Mouse (Mus musculus): ENCODE results near the gene Amt. TPM values are rescaled to one million over a fixed set of nuclear protein-coding genes. Genes with fewer than 3 reads are reported as not detected.

Gene Amt
- total and polyA plus RNA-seq, 2 experiments from 2014 or later, result 30.2 to 30.9 TPM

- H3K4me2 ChIP-seq (ENCODE audit: low read depth, low read length, poor library complexity, severe bottlenecking), result peak overlapping the region; percentile 76
- H3K36me3 ChIP-seq (ENCODE audit: insufficient read depth, low read length), result no peaks in the 10 kb centered on the region
- DNase-seq (ENCODE audit: low spot score) (peak; percentile 2), ATAC-seq (ENCODE audit: low FRiP score) (no peak)
- peaks cover 11% of the 10 kb centered on the region for H3K4me1 ChIP-seq (ENCODE audit: insufficient read depth, low read length)
- 41% methylated on average over 11 of the region's 11 CpGs for WGBS
- peak overlapping the region; percentile 88 for H3K27ac ChIP-seq (ENCODE audit: low read depth, low read length)
- TF ChIP-seq CTCF (IDR thresholded peaks at IDR 0.05), result no peak
- no peaks in the 10 kb centered on the region for H3K27me3 ChIP-seq (ENCODE audit: insufficient read depth, low read length)
- peak overlapping the region; percentile 77 for H3K9ac ChIP-seq (replicated peaks; ENCODE audit: low read length, poor library complexity, severe bottlenecking)
- H3K9me3 ChIP-seq (ENCODE audit: low read length), result no peaks in the 10 kb centered on the region
- H3K4me3 ChIP-seq (ENCODE audit: low read depth, low read length), result peak overlapping the region; percentile 88
These were observed 34.1 kb upstream of the Amt start for GRCm38 (mm10) chr9:108262494-108263049.

GRCm38 (mm10) chr9:108263131-108263681 lies 33.4 kb upstream of the Amt start:
- H3K4me3 ChIP-seq (ENCODE audit: low read depth, low read length), result peak overlapping the region; percentile 88
- TF ChIP-seq CTCF (IDR thresholded peaks at IDR 0.05), result no peak
- no peaks in the 10 kb centered on the region for H3K36me3 ChIP-seq (ENCODE audit: insufficient read depth, low read length)
- peak overlapping the region; percentile 76 for H3K4me2 ChIP-seq (ENCODE audit: low read depth, low read length, poor library complexity, severe bottlenecking)
- H3K9me3 ChIP-seq (ENCODE audit: low read length), result no peaks in the 10 kb centered on the region
- peak overlapping the region; percentile 77 for H3K9ac ChIP-seq (replicated peaks; ENCODE audit: low read length, poor library complexity, severe bottlenecking)
- H3K27ac ChIP-seq (ENCODE audit: low read depth, low read length), result peak overlapping the region; percentile 88
- ATAC-seq (ENCODE audit: low FRiP score) (peak; percentile 59), DNase-seq (ENCODE audit: low spot score) (peak; percentile 38)
- H3K4me1 ChIP-seq (ENCODE audit: insufficient read depth, low read length), result peaks cover 11% of the 10 kb centered on the region
- H3K27me3 ChIP-seq (ENCODE audit: insufficient read depth, low read length), result no peaks in the 10 kb centered on the region
- under 1% methylated on average over 54 of the region's 62 CpGs for WGBS

- H3K4me1 ChIP-seq (ENCODE audit: insufficient read depth, low read length), result peaks cover 11% of the 10 kb centered on the region
- H3K9me3 ChIP-seq (ENCODE audit: low read length), result no peaks in the 10 kb centered on the region
- ATAC-seq (ENCODE audit: low FRiP score), result peak; percentile 99
- no peak for TF ChIP-seq CTCF (IDR thresholded peaks at IDR 0.05)
- H3K36me3 ChIP-seq (ENCODE audit: insufficient read depth, low read length), result no peaks in the 10 kb centered on the region
- peak within 1 kb of the TSS; percentile 76 for H3K4me2 ChIP-seq (ENCODE audit: low read depth, low read length, poor library complexity, severe bottlenecking)
- H3K9ac ChIP-seq (replicated peaks; ENCODE audit: low read length, poor library complexity, severe bottlenecking), result peak within 1 kb of the TSS; percentile 77
- peak within 1 kb of the TSS; percentile 88 for H3K27ac ChIP-seq (ENCODE audit: low read depth, low read length)
- no peaks in the 10 kb centered on the region for H3K27me3 ChIP-seq (ENCODE audit: insufficient read depth, low read length)
- H3K4me3 ChIP-seq (ENCODE audit: low read depth, low read length), result peak within 1 kb of the TSS; percentile 88
- WGBS, result under 1% methylated on average over 60 of the region's 71 CpGs
- peak; percentile 98 for DNase-seq (ENCODE audit: low spot score)
These were observed 32.9 kb upstream of the Amt start, which contains the start of gene Dag1 for GRCm38 (mm10) chr9:108263690-108264190. Gene Dag1, minus strand, starts transcription at chr9:108263958.

- 17% methylated on average over 10 of the region's 10 CpGs for WGBS
- H3K4me3 ChIP-seq (ENCODE audit: low read depth, low read length), result peak overlapping the region; percentile 88
- H3K9ac ChIP-seq (replicated peaks; ENCODE audit: low read length, poor library complexity, severe bottlenecking), result peak overlapping the region; percentile 33; the same call in 1 of the 2 replicates
- no peak for TF ChIP-seq CTCF (IDR thresholded peaks at IDR 0.05)
- DNase-seq (ENCODE audit: low spot score), result peak; percentile 3
- peak overlapping the region; percentile 88 for H3K27ac ChIP-seq (ENCODE audit: low read depth, low read length)
- H3K4me2 ChIP-seq (ENCODE audit: low read depth, low read length, poor library complexity, severe bottlenecking), result peak overlapping the region; percentile 76
- peaks cover 11% of the 10 kb centered on the region for H3K4me1 ChIP-seq (ENCODE audit: insufficient read depth, low read length)
- no peaks in the 10 kb centered on the region for H3K27me3 ChIP-seq (ENCODE audit: insufficient read depth, low read length)
- no peaks in the 10 kb centered on the region for H3K36me3 ChIP-seq (ENCODE audit: insufficient read depth, low read length)
- H3K9me3 ChIP-seq (ENCODE audit: low read length), result no peaks in the 10 kb centered on the region
- no peak for ATAC-seq (ENCODE audit: low FRiP score)
These were observed 32.3 kb upstream of the Amt start for GRCm38 (mm10) chr9:108264191-108264921.

GRCm38 (mm10) chr9:108266261-108266935 lies 30.3 kb upstream of the Amt start:
- no peak overlapping the region for H3K4me3 ChIP-seq (ENCODE audit: low read depth, low read length)
- H3K4me2 ChIP-seq (ENCODE audit: low read depth, low read length, poor library complexity, severe bottlenecking), result no peak overlapping the region
- no peak for ATAC-seq (ENCODE audit: low FRiP score)
- no peak overlapping the region for H3K27ac ChIP-seq (ENCODE audit: low read depth, low read length)
- H3K27me3 ChIP-seq (ENCODE audit: insufficient read depth, low read length), result no peaks in the 10 kb centered on the region
- H3K4me1 ChIP-seq (ENCODE audit: insufficient read depth, low read length), result peaks cover 11% of the 10 kb centered on the region
- H3K9ac ChIP-seq (replicated peaks; ENCODE audit: low read length, poor library complexity, severe bottlenecking), result no peak overlapping the region
- 66% methylated on average over 10 of the region's 10 CpGs for WGBS
- DNase-seq (ENCODE audit: low spot score), result no peak
- no peaks in the 10 kb centered on the region for H3K36me3 ChIP-seq (ENCODE audit: insufficient read depth, low read length)
- no peaks in the 10 kb centered on the region for H3K9me3 ChIP-seq (ENCODE audit: low read length)
- TF ChIP-seq CTCF (IDR thresholded peaks at IDR 0.05), result no peak
